Comparison of ENCODE assay signal across 21 mouse cellular contexts in genomic region chrX:23673193-23673592, GRCm38 (mm10). TPM values are rescaled to one million over a fixed set of nuclear protein-coding genes. Genes with fewer than 3 reads are reported as not detected.
DNase-seq lines count a peak whose midpoint lies in the region; ATAC-seq lines count a peak whose summit lies in the region.
"Had no signal": no experiment of that assay in that cellular context is flagged by ENCODE, and none has a peak within 500 bp of the region (broad histone marks: within the 10 kb centered on the region; RNA-seq: fewer than 3 reads in every experiment).

No protein-coding gene starts in this region.

- 73% methylated on average over 2 of the region's 2 CpGs for WGBS in intestine, embryonic 15.5 days

- no peak overlapping the region for H3K27ac ChIP-seq in intestine, embryonic 15.5 days
- H3K27ac ChIP-seq: embryonic facial prominence, embryonic 15.5 days; heart, adult 2 months; hindbrain, embryonic 10.5 days; hindbrain, embryonic 14.5 days had no signal

- H3K27me3 ChIP-seq in intestine, embryonic 15.5 days (replicated peaks) = no peaks in the 10 kb centered on the region
- H3K27me3 ChIP-seq: embryonic facial prominence, embryonic 15.5 days; heart, embryonic 12.5 days had no signal

- H3K4me1 ChIP-seq in intestine, embryonic 15.5 days (replicated peaks) = no peaks in the 10 kb centered on the region
- H3K4me1 ChIP-seq: embryonic facial prominence, embryonic 15.5 days; heart, embryonic 12.5 days; hindbrain, embryonic 10.5 days had no signal

- H3K4me3 ChIP-seq in intestine, embryonic 15.5 days (replicated peaks) = no peak overlapping the region
- H3K4me3 ChIP-seq: embryonic facial prominence, embryonic 15.5 days; erythroblast, embryonic 14.5 days; heart, adult 2 months; heart, embryonic 12.5 days; hindbrain, embryonic 10.5 days had no signal

- no peaks in the 10 kb centered on the region for H3K36me3 ChIP-seq in intestine, embryonic 15.5 days
- H3K36me3 ChIP-seq: embryonic facial prominence, embryonic 15.5 days; heart, embryonic 12.5 days; hindbrain, embryonic 10.5 days had no signal

- DNase-seq in 416B (ENCODE audit: low read depth) = peak; percentile 11
- DNase-seq in CD4-positive, CD25-positive, alpha-beta regulatory T cell, adult 2 months (ENCODE audit: low read depth, low spot score) = peak; percentile 15
- DNase-seq in kidney, adult 18-20 months = no peak
- no peak for DNase-seq in right cerebral cortex, postnatal 36 days (ENCODE audit: low spot score in 2 of 2)
- DNase-seq: adrenal gland, adult 8-10 months; adrenal gland, postnatal 36 days; cerebellum, adult 2 months; cerebellum, postnatal 10 days; embryo, embryonic 11 days; gastrocnemius, postnatal 10 days; heart, adult 2 months had no signal

- no peak overlapping the region for H3K9ac ChIP-seq in intestine, embryonic 15.5 days
- H3K9ac ChIP-seq: embryonic facial prominence, embryonic 15.5 days; heart, embryonic 12.5 days; hindbrain, embryonic 14.5 days had no signal

- no peak overlapping the region for H3K4me2 ChIP-seq in intestine, embryonic 15.5 days (replicated peaks)
- H3K4me2 ChIP-seq: embryonic facial prominence, embryonic 15.5 days; heart, embryonic 12.5 days; hindbrain, embryonic 14.5 days had no signal

- 0 out of 2 replicates have a peak, but pooled peaks have one; percentile 40 for ATAC-seq in common myeloid progenitor, adult 5-6 weeks (replicated peaks; ENCODE audit: low read depth, poor library complexity, severe bottlenecking)
- peak; percentile 58 for ATAC-seq in megakaryocyte, adult 5-6 weeks (ENCODE audit: poor library complexity, severe bottlenecking)
- ATAC-seq in intestine, embryonic 15.5 days = no peak
- ATAC-seq in erythroid progenitor cell, adult 5-6 weeks (replicated peaks; ENCODE audit: low FRiP score, poor library complexity, severe bottlenecking) = no peak
- ATAC-seq: forebrain, embryonic 16.5 days had no signal

- no peaks in the 10 kb centered on the region for H3K9me3 ChIP-seq in intestine, embryonic 15.5 days
- H3K9me3 ChIP-seq: embryonic facial prominence, embryonic 15.5 days; heart, embryonic 12.5 days; hindbrain, embryonic 10.5 days had no signal

RNA-seq across cellular contexts. Expression of gene Wdr44, which starts 19.7 kb away (rescaled TPM):
- total RNA-seq in common myeloid progenitor, adult 5-6 weeks (2017) = 8.8 and 14.3 TPM in 2 replicates
- 25.2 and 37.3 TPM in 2 replicates for total RNA-seq in megakaryocyte, adult 5-6 weeks (2015)
- total RNA-seq in megakaryocyte, adult 5-6 weeks (2017) = 17.1 and 20.2 TPM in 2 replicates
- polyA plus RNA-seq in intestine, embryonic 15.5 days (2015; fragmentation: Nextera tagmentation; extraction: Ambion mirVana) = 8.1 and 9.9 TPM in 2 replicates
- 91.9 and 97.3 TPM in 2 replicates for total RNA-seq in erythroid progenitor cell, adult 5-6 weeks (2015; ENCODE audit: low replicate concordance)
- total RNA-seq in erythroid progenitor cell, adult 5-6 weeks (2017; ENCODE audit: low replicate concordance) = 66.7 and 74.8 TPM in 2 replicates

Comparison
In these comparisons a context has a peak if more than half of its experiments do, and no peak if none do; other contexts are left out.
1. DNase-seq: peak in 416B (single experiment) and CD4-positive, CD25-positive, alpha-beta regulatory T cell, adult 2 months (single experiment); none in kidney, adult 18-20 months (single experiment) and right cerebral cortex, postnatal 36 days (0 of 2).
2. ATAC-seq: peak in common myeloid progenitor, adult 5-6 weeks (single experiment) and megakaryocyte, adult 5-6 weeks (single experiment); none in intestine, embryonic 15.5 days (single experiment) and erythroid progenitor cell, adult 5-6 weeks (single experiment).